Mouse (Mus musculus): ENCODE data around the gene 4930579F01Rik. TPM values are rescaled to one million over a fixed set of nuclear protein-coding genes. Genes with fewer than 3 reads are reported as not detected.

4930579F01Rik gene
- total RNA-seq, 2 experiments from 2014 or later, result not detected

- no peak for ATAC-seq (replicated peaks; ENCODE audit: poor library complexity, severe bottlenecking)
Observed at GRCm38 (mm10) chr3:138217631-138218264, 24.1 kb upstream of the 4930579F01Rik start, which contains the start of gene Adh7. TSS of gene Adh7 (plus strand) at chr3:138217760.

- ATAC-seq (replicated peaks; ENCODE audit: poor library complexity, severe bottlenecking), result no peak
Observed at GRCm38 (mm10) chr3:138216091-138216490, 22.5 kb upstream of the 4930579F01Rik start.

- ATAC-seq (replicated peaks; ENCODE audit: poor library complexity, severe bottlenecking), result no peak
Observed at GRCm38 (mm10) chr3:138215395-138215989, 21.9 kb upstream of the 4930579F01Rik start.

GRCm38 (mm10) chr3:138212431-138212951 lies 18.9 kb upstream of the 4930579F01Rik start:
- ATAC-seq (replicated peaks; ENCODE audit: poor library complexity, severe bottlenecking), result no peak

- ATAC-seq (replicated peaks; ENCODE audit: poor library complexity, severe bottlenecking), result no peak
Observed at GRCm38 (mm10) chr3:138210432-138211075, 16.9 kb upstream of the 4930579F01Rik start.

- ATAC-seq (replicated peaks; ENCODE audit: poor library complexity, severe bottlenecking), result no peak
Observed at GRCm38 (mm10) chr3:138208821-138209220, 15.2 kb upstream of the 4930579F01Rik start.

- ATAC-seq (replicated peaks; ENCODE audit: poor library complexity, severe bottlenecking), result no peak
Observed at GRCm38 (mm10) chr3:138198722-138199068, 5.1 kb upstream of the 4930579F01Rik start.

- peak; percentile 98 for ATAC-seq (replicated peaks; ENCODE audit: poor library complexity, severe bottlenecking)
Observed at GRCm38 (mm10) chr3:138197973-138198721, 4.5 kb upstream of the 4930579F01Rik start.

- no peak for ATAC-seq (replicated peaks; ENCODE audit: poor library complexity, severe bottlenecking)
Observed at GRCm38 (mm10) chr3:138197556-138197955, 3.9 kb upstream of the 4930579F01Rik start.

GRCm38 (mm10) chr3:138197093-138197492 lies 3.5 kb upstream of the 4930579F01Rik start:
- no peak for ATAC-seq (replicated peaks; ENCODE audit: poor library complexity, severe bottlenecking)

GRCm38 (mm10) chr3:138192260-138192659 lies 1.4 kb downstream of the 4930579F01Rik start:
- no peak for ATAC-seq (replicated peaks; ENCODE audit: poor library complexity, severe bottlenecking)

GRCm38 (mm10) chr3:138185995-138186930 lies 7.4 kb downstream of the 4930579F01Rik start:
- no peak for ATAC-seq (replicated peaks; ENCODE audit: poor library complexity, severe bottlenecking)

GRCm38 (mm10) chr3:138185290-138185689 lies 8.3 kb downstream of the 4930579F01Rik start:
- ATAC-seq (replicated peaks; ENCODE audit: poor library complexity, severe bottlenecking), result no peak

GRCm38 (mm10) chr3:138183371-138183770 lies 10.3 kb downstream of the 4930579F01Rik start:
- no peak for ATAC-seq (replicated peaks; ENCODE audit: poor library complexity, severe bottlenecking)

- no peak for ATAC-seq (replicated peaks; ENCODE audit: poor library complexity, severe bottlenecking)
Observed at GRCm38 (mm10) chr3:138182019-138182418, 11.6 kb downstream of the 4930579F01Rik start.

- no peak for ATAC-seq (replicated peaks; ENCODE audit: poor library complexity, severe bottlenecking)
Observed at GRCm38 (mm10) chr3:138175551-138175950, 18.1 kb downstream of the 4930579F01Rik start.

GRCm38 (mm10) chr3:138173291-138173690 lies 20.3 kb downstream of the 4930579F01Rik start:
- ATAC-seq (replicated peaks; ENCODE audit: poor library complexity, severe bottlenecking), result no peak

GRCm38 (mm10) chr3:138162553-138163183 lies 31.0 kb downstream of the 4930579F01Rik start:
- 0 out of 2 replicates have a peak, but pooled peaks have one; percentile 33 for ATAC-seq (replicated peaks; ENCODE audit: poor library complexity, severe bottlenecking)

- ATAC-seq (replicated peaks; ENCODE audit: poor library complexity, severe bottlenecking), result no peak
Observed at GRCm38 (mm10) chr3:138161623-138162022, 32.0 kb downstream of the 4930579F01Rik start.
